Mouse (Mus musculus) frontal cortex, postnatal 10 days (tissue): ENCODE results near the gene Krt26.

Experiments used
- DNase-seq, 2 experiments: peaks; one replicate each; pipeline ENCODE4 v3.0.0; 2022; ENCODE audit warnings: low spot score in 2 of 2, mixed read lengths in 1 of 2

Krt26 gene

GRCm38 (mm10) chr11:99337866-99338265, at the start of gene Krt26:
TSS of gene Krt26 (minus strand) at chr11:99337966.
- no peak for DNase-seq

GRCm38 (mm10) chr11:99385813-99386721, 48.3 kb upstream of the Krt26 start:
- peak; percentile 75 to 83 for DNase-seq

GRCm38 (mm10) chr11:99379568-99379967, 41.8 kb upstream of the Krt26 start:
- peak; percentile 27 to 55 for DNase-seq

- no peak for DNase-seq
These were observed 37.0 kb upstream of the Krt26 start, which contains the start of gene Krt28 for GRCm38 (mm10) chr11:99374803-99375202. TSS of gene Krt28 (minus strand) at chr11:99374903.

GRCm38 (mm10) chr11:99369853-99370451, 32.2 kb upstream of the Krt26 start:
- DNase-seq, result peak; percentile 34 to 58

GRCm38 (mm10) chr11:99369229-99369628, 31.5 kb upstream of the Krt26 start:
- DNase-seq, result no peak

- DNase-seq, result no peak
These were observed 29.0 kb upstream of the Krt26 start for GRCm38 (mm10) chr11:99366791-99367190.

GRCm38 (mm10) chr11:99364412-99364811, 26.6 kb upstream of the Krt26 start:
- no peak for DNase-seq

- no peak for DNase-seq
These were observed 23.7 kb upstream of the Krt26 start for GRCm38 (mm10) chr11:99361423-99361822.

GRCm38 (mm10) chr11:99351004-99351403, 13.2 kb upstream of the Krt26 start, which contains the start of gene Krt27:
TSS of gene Krt27 (minus strand) at chr11:99351104.
- no peak for DNase-seq

GRCm38 (mm10) chr11:99339299-99339847, 1.6 kb upstream of the Krt26 start:
- no peak for DNase-seq

GRCm38 (mm10) chr11:99333426-99333825, 4.3 kb downstream of the Krt26 start:
- peak; percentile 24 to 33 for DNase-seq

- DNase-seq, result no peak
These were observed 8.1 kb downstream of the Krt26 start for GRCm38 (mm10) chr11:99329655-99330054.

- DNase-seq, result no peak
These were observed 14.9 kb downstream of the Krt26 start, which contains the start of gene Krt25 for GRCm38 (mm10) chr11:99322851-99323250. TSS of gene Krt25 (minus strand) at chr11:99322951.

GRCm38 (mm10) chr11:99321094-99321493, 16.7 kb downstream of the Krt26 start:
- DNase-seq, result no peak

GRCm38 (mm10) chr11:99319127-99319526, 18.6 kb downstream of the Krt26 start:
- no peak for DNase-seq

GRCm38 (mm10) chr11:99316543-99316942, 21.2 kb downstream of the Krt26 start:
- DNase-seq, result no peak

- no peak for DNase-seq
These were observed 23.2 kb downstream of the Krt26 start for GRCm38 (mm10) chr11:99314594-99314993.

GRCm38 (mm10) chr11:99310882-99311281, 26.9 kb downstream of the Krt26 start:
- no peak for DNase-seq

- peak in 1 of 2 experiments; percentile 49 for DNase-seq
These were observed 30.2 kb downstream of the Krt26 start for GRCm38 (mm10) chr11:99307579-99307978.

- no peak for DNase-seq
These were observed 42.7 kb downstream of the Krt26 start for GRCm38 (mm10) chr11:99295039-99295438.

GRCm38 (mm10) chr11:99292846-99293245, 44.9 kb downstream of the Krt26 start:
- DNase-seq, result peak; percentile 15 to 23
